Mouse (Mus musculus) embryonic facial prominence, embryonic 13.5 days (tissue): Measurements from ENCODE around the gene Fut4. TPM values are rescaled to one million over a fixed set of nuclear protein-coding genes. Genes with fewer than 3 reads are reported as not detected.
"Not testable (repeated sequence)": the region's sequence is repeated elsewhere in the genome, so short reads cannot be mapped to it uniquely, and the experiment has no call there.

Source experiments
- ATAC-seq: fragments of 200-750 bp; cut with Nextera tagmentation; 2 replicates; pipeline ENCODE4 v1.8.0; 2017; ENCODE audit warnings: low read depth; ENCODE audit not compliant: insufficient number of reproducible peaks, insufficient read depth, low FRiP score, low TSS enrichment
- H3K27ac ChIP-seq: fragments of 300-500 bp; sonication (generic); 2 replicates; pipeline ENCODE4 v1.5.1; 2015; ENCODE audit warnings: moderate library complexity, mild to moderate bottlenecking, inconsistent platforms
- H3K27me3 ChIP-seq: fragments of 300-500 bp; sonication (generic); 2 replicates; pipeline ENCODE4 v1.6.1; 2015; ENCODE audit warnings: mild to moderate bottlenecking, inconsistent platforms
- H3K36me3 ChIP-seq: fragments of 300-500 bp; sonication (generic); 2 replicates; pipeline ENCODE4 v1.6.1; 2015; ENCODE audit warnings: mild to moderate bottlenecking, inconsistent platforms
- H3K4me1 ChIP-seq: fragments of 300-500 bp; sonication (generic); 2 replicates; pipeline ENCODE4 v1.6.1; 2015; ENCODE audit warnings: inconsistent platforms
- H3K4me2 ChIP-seq: fragments of 300-500 bp; sonication (generic); 2 replicates; pipeline ENCODE4 v1.6.1; 2015; ENCODE audit warnings: moderate library complexity, mild to moderate bottlenecking, inconsistent platforms
- H3K4me3 ChIP-seq: fragments of 300-500 bp; sonication (generic); 2 replicates; pipeline ENCODE4 v1.5.1; 2015; ENCODE audit warnings: mild to moderate bottlenecking, inconsistent platforms
- H3K9ac ChIP-seq: fragments of 300-500 bp; sonication (generic); 2 replicates; pipeline ENCODE4 v1.6.1; 2015; ENCODE audit warnings: mild to moderate bottlenecking, inconsistent platforms
- H3K9me3 ChIP-seq: fragments of 300-500 bp; sonication (generic); 2 replicates; pipeline ENCODE4 v1.6.1; 2016; ENCODE audit warnings: inconsistent platforms
- WGBS: fragments of 180-500 bp; shearing (Covaris S2); methylation state at CpG from one replicate; pipeline ENCODE4 v1.1.7; 2015; ENCODE audit warnings: mixed read lengths; 5-methylcytosine and 5-hydroxymethylcytosine counted together
- polyA plus RNA-seq: library from polyadenylated mRNA; unstranded; fragments of >200 nt; fragmentation: Nextera tagmentation; extraction: Ambion mirVana; gene quantifications from 2 replicates; pipeline ENCODE4 v1.2.1, GENCODE M21; 2015

Gene Fut4
- polyA plus RNA-seq, 1 experiment from 2014 or later = 2.0 TPM

- Histone ChIP-seq H3K36me3 (no peaks in the 10 kb centered on the region), H3K4me2 (no peak overlapping the region), H3K9ac (no peak overlapping the region), H3K9me3 (no peaks in the 10 kb centered on the region), H3K4me1 (no peaks in the 10 kb centered on the region), H3K4me3 (no peak overlapping the region), H3K27me3 (no peaks in the 10 kb centered on the region), H3K27ac (no peak overlapping the region)
- 73% methylated on average over 5 of the region's 5 CpGs for WGBS
- no peak for ATAC-seq
Measured at GRCm38 (mm10) chr9:14721610-14722009, 30.6 kb downstream of the Fut4 start.

DNA sequence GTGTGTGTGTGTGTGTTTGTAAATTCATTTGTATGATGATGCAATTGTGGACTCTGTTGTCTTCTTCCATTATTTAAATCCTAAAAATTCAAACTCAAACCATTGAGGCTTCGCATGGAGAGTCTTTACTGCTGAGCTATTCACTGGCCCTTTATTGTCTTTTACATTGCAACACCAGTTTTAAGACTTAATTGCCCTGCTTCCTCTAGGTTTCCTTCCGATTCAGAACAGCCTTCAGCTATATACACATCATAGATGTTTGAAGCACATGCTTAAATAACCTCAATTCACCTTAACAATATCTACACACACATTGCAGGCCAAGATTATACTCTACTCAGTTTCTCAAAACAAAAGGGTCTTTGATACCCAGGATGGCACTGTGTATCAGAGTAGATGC, 31.8 kb downstream of the Fut4 start:
- Histone ChIP-seq H3K27me3 (no peaks in the 10 kb centered on the region), H3K9me3 (no peaks in the 10 kb centered on the region), H3K36me3 (no peaks in the 10 kb centered on the region), H3K4me1 (no peaks in the 10 kb centered on the region), H3K27ac (no peak overlapping the region), H3K4me2 (no peak overlapping the region), H3K4me3 (no peak overlapping the region), H3K9ac (no peak overlapping the region)
- no peak for ATAC-seq
- 43% methylated on average over 2 of the region's 2 CpGs for WGBS

GRCm38 (mm10) chr9:14718332-14718691, 33.9 kb downstream of the Fut4 start:
- Histone ChIP-seq H3K27me3 (no peaks in the 10 kb centered on the region), H3K4me2 (no peak overlapping the region), H3K27ac (no peak overlapping the region), H3K4me3 (no peak overlapping the region), H3K9ac (no peak overlapping the region), H3K9me3 (no peaks in the 10 kb centered on the region), H3K4me1 (no peaks in the 10 kb centered on the region), H3K36me3 (no peaks in the 10 kb centered on the region)
- no peak for ATAC-seq

DNA sequence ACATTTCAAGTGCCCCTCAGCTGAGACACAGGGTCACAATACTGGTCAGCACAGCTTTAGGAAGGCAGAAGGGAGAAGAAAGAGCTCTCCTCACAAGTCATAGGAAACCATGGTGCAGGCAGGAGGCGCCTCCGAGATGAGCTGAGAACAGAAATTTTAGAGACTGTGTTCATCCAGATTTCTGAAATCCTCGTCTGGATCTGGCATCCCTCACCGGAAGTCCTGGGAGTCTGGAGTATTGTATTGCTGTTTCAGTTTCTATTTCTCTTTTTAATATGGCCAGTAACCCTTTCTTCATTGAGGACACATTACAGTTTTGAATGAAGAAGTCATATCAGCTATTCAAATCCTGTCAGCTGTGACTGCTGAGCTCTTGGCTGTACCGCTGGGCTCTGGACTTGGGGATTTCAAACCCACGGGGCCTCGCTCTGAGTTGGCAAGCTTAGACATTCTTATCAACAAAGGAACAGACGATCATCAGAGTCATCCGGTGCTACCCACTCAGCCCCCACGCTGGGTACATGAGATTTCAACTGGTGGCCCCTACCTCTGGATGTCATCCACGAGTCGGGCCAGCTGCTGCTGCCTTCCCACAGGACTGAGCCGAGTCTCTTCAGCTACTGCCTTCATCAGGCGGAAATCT, 34.4 kb downstream of the Fut4 start:
- no peak overlapping the region for H3K4me2 ChIP-seq
- H3K4me1 ChIP-seq = no peaks in the 10 kb centered on the region
- H3K27ac ChIP-seq = no peak overlapping the region
- no peaks in the 10 kb centered on the region for H3K9me3 ChIP-seq
- 62% methylated on average over 14 of the region's 14 CpGs for WGBS
- no peak for ATAC-seq
- no peaks in the 10 kb centered on the region for H3K36me3 ChIP-seq
- no peak overlapping the region for H3K4me3 ChIP-seq
- no peaks in the 10 kb centered on the region for H3K27me3 ChIP-seq
- no peak overlapping the region for H3K9ac ChIP-seq

DNA sequence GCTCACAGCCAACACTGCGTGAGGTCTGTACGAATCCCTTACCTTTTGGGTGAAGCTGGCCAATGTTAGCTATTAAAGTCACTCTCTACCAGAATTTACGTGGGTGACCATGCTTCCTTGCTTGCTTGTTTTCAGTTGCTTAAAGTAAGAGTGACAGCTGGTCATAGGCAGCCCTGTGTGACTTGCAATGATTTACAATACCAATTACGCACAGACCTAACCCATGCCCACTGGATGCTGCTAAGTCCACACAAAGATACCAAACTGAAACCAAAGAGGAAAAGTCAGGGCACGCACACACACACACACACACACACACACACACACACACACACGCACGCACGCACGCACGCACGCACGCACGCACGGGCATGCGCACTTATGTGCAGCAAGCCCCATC, 36.9 kb downstream of the Fut4 start:
- no peaks in the 10 kb centered on the region for H3K36me3 ChIP-seq
- no peaks in the 10 kb centered on the region for H3K4me1 ChIP-seq
- H3K9me3 ChIP-seq = no peaks in the 10 kb centered on the region
- H3K27me3 ChIP-seq = no peaks in the 10 kb centered on the region
- WGBS = 90% methylated on average over 15 of the region's 15 CpGs
- H3K9ac ChIP-seq = no peak overlapping the region
- ATAC-seq = no peak
- no peak overlapping the region for H3K4me2 ChIP-seq
- H3K27ac ChIP-seq = no peak overlapping the region
- no peak overlapping the region for H3K4me3 ChIP-seq

GRCm38 (mm10) chr9:14710910-14711309, 41.3 kb downstream of the Fut4 start:
- H3K9ac ChIP-seq = no peak overlapping the region
- H3K4me1 ChIP-seq = peaks cover under 1% of the 10 kb centered on the region; the same call in 1 of the 2 replicates
- no peaks in the 10 kb centered on the region for H3K36me3 ChIP-seq
- no peak overlapping the region for H3K4me2 ChIP-seq
- no peaks in the 10 kb centered on the region for H3K9me3 ChIP-seq
- 88% methylated on average over 3 of the region's 3 CpGs for WGBS
- no peak overlapping the region for H3K27ac ChIP-seq
- ATAC-seq = no peak
- no peaks in the 10 kb centered on the region for H3K27me3 ChIP-seq
- H3K4me3 ChIP-seq = no peak overlapping the region

DNA sequence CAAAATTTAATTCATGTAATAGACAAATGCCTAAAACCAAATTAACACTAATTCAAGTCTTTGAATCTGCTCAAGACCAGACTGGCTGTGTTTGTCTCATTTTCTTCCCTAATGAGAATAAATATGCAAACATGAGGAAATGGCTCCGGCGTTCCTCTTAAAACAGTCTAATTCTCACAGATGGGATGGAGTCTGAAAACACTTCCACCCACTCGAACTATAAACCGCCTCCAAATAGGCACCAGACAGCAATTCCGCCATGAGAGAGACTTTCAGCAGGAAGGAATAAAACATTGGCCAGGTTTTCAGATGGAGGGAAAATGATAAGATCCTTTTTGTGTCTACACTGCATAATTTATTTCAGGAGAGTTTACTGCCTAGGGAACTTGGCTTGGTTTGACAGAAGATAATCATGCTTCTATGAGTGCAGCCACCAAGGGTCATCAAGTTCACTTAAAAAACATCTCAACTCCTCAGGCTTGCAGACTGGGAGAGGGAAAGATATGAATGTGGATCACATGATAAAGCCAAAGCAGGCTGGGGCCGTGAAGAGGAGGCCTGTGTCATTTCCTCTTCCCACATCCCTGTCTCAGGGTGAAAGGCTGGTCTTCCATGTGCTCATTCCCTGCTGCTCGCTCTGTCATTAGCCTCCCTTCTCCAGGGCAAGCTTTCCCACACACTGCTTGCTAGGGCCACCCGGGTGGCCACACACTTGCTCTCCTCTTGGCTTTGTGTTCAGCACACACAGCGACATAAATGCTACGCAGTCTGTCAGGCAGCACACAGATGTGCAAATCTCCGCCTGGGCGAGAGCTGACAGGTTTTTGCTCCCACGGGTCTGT, 46.7 kb downstream of the Fut4 start:
- H3K27ac ChIP-seq = 0 out of 2 replicates have a peak overlapping the region, but pooled peaks have one; percentile 23
- no peaks in the 10 kb centered on the region for H3K27me3 ChIP-seq
- no peak overlapping the region for H3K4me2 ChIP-seq
- 60% methylated on average over 13 of the region's 13 CpGs for WGBS
- no peak for ATAC-seq
- H3K9me3 ChIP-seq = no peaks in the 10 kb centered on the region
- no peak overlapping the region for H3K4me3 ChIP-seq
- peaks cover 5% of the 10 kb centered on the region for H3K4me1 ChIP-seq
- no peak overlapping the region for H3K9ac ChIP-seq
- no peaks in the 10 kb centered on the region for H3K36me3 ChIP-seq

- not testable (repeated sequence) for H3K36me3 ChIP-seq, H3K9ac ChIP-seq, ATAC-seq, H3K4me2 ChIP-seq, H3K9me3 ChIP-seq, H3K27ac ChIP-seq, H3K4me1 ChIP-seq, H3K27me3 ChIP-seq, H3K4me3 ChIP-seq
- WGBS = 92% methylated on average over 1 of the region's 1 CpGs
Measured at GRCm38 (mm10) chr9:14700795-14701194, 51.4 kb downstream of the Fut4 start.

DNA sequence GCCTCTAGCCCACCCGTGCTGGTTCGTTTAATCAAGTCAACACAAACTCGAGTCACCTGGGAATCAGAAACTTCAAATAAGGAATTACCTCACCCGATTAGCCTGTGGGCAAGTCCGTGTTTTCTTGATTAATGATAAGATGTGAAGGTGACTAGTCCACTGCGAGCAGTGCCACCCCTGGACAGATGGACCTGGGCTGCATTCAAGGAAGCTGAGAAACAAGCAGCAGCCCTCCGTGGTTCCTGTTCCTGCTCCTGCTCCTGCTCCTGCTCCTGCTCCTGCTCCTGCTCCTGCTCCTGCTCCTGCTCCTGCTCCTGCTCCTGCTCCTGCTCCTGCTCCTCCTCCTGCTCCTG, 52.9 kb downstream of the Fut4 start:
- Histone ChIP-seq H3K4me1 (no peaks in the 10 kb centered on the region), H3K27me3 (no peaks in the 10 kb centered on the region), H3K9me3 (no peaks in the 10 kb centered on the region), H3K4me3 (no peak overlapping the region), H3K36me3 (no peaks in the 10 kb centered on the region), H3K4me2 (no peak overlapping the region), H3K27ac (no peak overlapping the region), H3K9ac (no peak overlapping the region)
- ATAC-seq = no peak
- 34% methylated on average over 7 of the region's 7 CpGs for WGBS

GRCm38 (mm10) chr9:14698582-14699287, 53.5 kb downstream of the Fut4 start:
- Histone ChIP-seq H3K27ac (no peak overlapping the region), H3K9ac (no peak overlapping the region), H3K4me3 (no peak overlapping the region), H3K4me2 (no peak overlapping the region), H3K36me3 (no peaks in the 10 kb centered on the region), H3K9me3 (no peaks in the 10 kb centered on the region), H3K27me3 (no peaks in the 10 kb centered on the region), H3K4me1 (no peaks in the 10 kb centered on the region)
- 56% methylated on average over 11 of the region's 12 CpGs for WGBS
- ATAC-seq = peak; percentile 92
